Mouse (Mus musculus) retina, embryonic 14.5 days (tissue): ENCODE data around the gene Cpm.

Experiments used
- DNase-seq: peaks from one replicate; pipeline ENCODE4 v3.0.0-alpha.2; 2015; ENCODE audit warnings: low spot score

Cpm gene

DNA sequence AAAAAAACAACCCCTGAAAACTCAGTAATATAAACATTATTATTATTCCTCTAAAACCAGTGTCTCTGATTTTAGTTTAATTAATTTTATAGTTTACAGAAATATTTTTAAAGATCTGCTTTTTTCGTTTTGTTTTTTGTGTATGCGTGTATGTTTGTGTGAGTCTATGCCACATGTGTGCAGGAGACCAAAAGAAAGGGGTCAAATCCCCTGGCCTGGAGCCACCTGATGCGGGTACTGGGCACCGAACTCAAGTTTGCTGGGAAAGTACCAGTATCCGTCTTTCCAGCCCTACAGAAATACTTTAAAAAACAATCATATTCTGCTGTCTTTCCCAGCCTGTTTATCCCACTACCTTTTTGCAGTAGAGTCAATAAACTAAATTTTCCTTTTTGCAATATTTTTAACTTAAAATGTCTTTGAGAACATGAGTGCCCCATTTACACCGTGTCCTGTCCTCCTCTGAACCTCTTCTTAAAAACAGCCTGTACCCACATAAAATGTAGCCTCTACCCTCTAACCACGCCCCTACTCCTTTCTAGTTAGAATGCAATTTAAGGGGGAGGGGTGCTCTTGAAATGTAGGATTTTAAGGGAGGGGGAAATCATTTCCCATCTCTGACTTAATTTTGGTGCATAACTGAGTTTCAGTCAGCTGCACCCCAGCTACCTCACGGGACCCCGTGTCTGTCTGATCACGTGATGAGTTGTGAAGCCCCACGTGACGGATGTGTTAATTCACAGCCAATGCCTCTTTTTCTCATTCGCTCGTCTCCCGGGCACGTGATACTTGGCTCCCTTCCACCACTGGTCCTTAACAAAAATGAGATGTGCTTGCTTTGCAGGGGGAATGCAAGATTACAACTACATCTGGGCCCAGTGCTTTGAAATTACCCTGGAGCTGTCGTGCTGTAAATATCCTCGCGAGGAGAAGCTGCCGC, 46.1 kb downstream of the Cpm start:
- peak; percentile 75 for DNase-seq

DNA sequence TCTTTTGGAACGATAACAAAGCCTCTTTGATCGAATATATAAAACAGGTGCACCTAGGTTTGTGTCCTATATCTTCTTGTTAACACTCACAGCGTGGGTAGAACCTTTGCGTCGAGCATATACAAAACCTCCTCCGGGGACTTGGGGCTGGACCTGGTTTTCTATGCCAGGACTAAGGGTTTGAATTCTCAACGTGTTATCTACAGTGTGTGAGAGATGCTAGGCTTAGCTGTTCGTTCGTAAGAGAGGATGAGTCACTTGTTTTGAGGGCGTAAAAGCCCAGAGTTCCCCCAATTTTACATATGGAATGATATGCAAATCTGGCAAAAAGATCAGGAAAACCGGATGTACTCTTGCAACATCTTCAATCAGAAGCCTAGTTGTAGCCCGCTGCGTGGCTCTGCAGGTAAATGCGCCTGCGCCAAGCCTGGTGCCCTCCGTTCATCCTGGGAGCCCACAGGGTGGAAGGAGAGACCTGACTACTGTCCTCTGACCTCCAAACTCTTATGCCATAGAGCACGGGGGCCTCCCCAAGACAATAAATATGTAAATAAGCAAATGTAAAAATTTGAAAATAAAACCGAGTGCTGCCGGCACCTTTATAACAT, 46.8 kb downstream of the Cpm start:
- peak; percentile 41 for DNase-seq

DNA sequence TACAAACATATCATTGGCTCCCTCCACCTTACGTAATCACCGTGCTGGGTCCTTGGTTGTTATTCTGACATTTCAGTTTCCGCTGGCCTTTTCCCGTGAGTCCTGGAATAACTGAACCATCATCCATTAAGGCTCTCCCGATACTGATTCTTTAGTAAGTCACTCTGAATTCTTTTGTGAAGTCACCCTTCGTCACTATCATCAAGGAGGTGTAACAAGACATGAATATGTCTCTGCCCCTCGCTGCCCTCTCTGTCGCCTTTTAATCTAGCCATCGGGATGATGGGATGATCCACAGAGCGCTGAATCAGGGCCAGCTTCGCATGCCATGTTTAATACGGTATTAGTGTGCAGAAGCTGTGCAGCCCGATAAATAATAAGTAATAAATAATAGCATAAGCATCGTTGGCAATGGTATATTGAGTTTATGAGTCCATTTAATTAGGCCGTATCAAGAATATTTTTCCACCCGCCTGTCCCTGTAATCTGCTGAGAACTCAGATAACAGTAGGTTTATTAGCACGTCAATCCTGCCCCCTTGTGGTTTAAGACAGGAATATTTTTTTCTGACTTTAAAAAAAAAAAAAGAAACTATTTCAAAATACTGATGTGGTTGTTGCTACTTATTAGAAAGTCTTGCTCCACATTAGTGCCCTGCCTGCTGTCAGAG, 47.5 kb downstream of the Cpm start:
- DNase-seq: peak; percentile 86

DNA sequence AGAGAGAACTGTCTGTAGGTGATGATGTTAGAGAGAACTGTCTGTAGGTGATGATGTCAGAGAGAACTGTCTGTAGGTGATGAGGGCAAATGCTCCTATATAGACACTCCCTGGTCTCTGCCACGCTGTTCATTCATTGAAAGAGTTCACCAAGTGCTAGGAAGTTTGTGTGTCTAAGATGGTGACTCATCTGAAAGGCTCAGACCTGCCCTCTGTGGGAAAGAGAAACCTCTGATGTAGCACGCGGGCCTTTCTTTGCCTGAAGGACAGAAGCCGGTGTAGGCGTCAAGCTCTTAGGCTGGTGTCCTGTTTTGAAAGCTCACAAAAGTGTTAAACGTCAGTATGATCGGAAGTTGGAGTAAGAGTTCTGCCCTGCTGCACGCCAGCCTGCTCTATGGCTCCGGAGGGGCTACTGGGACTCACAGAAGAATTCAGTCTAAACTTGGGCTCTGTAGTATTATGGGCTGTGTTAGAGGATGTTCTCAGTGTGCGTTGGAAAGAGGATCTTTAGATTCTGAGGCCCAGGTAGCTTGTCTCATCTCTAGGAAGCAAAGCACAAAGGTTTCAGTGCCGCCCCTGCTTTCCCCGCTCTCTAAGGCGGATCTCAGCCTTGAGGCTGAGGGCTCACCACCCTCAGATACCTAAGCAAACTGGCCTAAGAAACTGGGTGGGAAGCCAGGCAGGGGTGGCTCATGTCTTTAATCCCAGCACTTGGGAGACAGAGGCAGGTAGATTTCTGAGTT, 48.4 kb downstream of the Cpm start:
- DNase-seq: no peak

DNA sequence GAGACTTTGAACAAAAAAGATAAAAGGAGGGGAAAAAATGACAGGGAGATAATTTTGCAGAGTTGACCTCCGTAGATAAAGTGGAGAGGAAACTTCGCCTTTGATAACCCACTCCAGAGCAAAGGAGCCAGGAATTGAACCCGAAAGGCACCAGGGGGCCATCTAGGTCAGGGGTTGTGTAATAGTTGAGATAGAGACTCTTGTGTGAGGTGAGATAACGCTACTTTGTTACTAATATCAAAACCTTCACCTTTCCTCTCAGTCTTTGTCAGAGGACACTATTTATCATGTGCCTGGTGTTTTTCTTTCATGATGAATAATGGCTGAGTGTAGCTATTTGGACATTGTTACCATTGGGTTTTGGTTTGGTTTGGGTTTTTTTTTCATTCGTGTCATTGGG, 49.1 kb downstream of the Cpm start:
- DNase-seq: no peak

DNA sequence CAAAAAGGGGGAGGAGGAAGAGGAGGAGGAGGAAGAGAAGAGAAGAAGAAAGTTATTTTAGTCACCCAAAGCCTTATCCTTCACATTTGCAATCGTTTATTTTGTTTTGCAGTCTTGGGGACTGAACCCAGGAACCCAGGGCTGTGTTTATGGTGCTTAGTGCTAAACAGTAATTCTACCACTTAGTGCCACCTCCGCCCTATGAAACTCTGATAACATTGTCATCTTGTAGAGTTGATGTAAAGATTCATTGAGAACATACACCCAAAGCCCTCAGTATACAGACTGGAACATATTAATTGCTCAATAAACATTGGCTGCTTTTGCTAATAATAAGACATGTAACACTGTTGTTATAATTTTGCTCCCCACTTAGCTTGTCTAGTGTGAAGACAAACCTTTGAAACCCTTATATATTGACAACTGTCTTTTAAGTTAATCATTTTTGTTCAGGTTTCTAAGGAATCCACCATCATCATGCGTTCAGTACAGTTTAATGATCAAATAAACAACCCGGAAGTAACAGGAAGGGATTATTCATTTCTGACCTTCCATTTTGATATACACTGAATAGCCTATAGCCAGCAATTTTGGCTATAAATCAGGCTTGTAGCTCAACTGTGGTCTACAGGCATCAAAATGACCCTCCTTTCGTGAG, 49.9 kb downstream of the Cpm start:
- DNase-seq: no peak

DNA sequence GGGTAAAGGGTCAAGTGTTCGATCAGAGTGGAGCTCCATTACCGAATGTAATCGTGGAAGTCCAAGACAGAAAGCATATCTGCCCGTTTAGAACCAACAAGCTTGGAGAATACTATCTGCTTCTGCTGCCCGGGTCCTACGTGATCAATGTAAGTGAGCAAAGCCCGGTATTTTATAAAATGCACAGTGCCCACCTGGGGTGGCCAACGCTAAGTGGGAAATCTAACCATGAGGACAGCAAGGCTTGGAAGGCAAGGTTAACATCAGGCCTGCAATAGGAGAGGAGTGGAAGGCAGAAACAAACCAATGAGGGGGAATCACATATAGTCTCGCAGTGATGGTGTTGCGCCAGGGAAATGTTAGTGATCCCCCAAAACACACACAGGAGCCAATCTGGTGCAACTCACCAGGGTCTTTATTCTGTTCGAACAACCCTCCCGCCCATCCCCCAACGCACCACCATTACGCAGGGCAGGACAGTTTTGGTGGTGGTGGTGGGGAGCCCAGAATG, 50.7 kb downstream of the Cpm start:
- DNase-seq: no peak

DNA sequence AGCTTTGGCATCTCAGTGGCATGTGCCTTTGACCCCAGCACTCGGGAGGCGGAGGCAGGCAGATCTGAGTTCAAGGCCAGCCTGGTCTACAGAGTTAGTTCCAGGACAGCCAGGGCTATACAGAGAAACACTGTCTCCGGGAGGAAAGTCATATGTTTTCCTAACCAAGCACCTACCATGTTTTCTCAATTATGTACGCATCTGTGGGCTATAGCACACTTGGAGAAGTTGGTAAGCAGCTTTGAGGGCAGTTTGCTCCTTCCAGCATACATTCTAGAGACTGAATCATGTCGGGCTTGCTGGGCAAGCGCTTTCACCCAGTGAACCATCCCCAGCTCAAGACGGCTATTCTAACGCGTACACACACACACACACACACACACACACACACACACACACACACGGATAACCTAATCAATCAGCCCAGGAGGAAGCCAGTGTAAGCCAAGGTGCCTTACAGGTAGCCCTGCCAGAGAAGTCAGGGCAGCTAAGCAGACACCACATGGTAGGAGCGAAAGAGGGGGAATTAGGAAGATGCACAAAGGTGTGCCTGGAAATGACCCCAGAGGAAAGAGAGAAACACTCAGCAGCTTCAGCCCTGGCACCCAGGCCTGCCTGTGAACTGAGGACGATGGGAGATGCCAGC, 51.7 kb downstream of the Cpm start:
- DNase-seq: no peak

DNA sequence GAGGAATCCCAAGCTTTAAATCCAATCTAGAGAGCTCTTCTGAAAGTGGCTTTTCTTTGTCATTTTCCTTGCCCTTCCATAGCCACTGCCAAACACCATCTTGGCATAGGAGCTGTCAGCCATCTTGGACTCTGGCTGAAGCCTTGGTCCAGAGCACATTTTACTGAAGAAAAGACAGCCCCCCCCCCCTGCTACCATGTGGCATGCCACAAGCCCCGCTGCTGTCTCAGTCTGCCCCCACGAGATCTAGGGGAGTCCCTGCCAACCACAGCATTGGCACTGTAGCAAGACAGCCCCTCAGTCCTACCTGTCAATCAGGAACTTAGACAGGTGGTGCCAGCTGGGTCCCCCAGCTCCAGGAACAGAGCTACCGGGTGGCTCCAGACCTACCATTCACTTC, 52.2 kb downstream of the Cpm start:
- DNase-seq: no peak

DNA sequence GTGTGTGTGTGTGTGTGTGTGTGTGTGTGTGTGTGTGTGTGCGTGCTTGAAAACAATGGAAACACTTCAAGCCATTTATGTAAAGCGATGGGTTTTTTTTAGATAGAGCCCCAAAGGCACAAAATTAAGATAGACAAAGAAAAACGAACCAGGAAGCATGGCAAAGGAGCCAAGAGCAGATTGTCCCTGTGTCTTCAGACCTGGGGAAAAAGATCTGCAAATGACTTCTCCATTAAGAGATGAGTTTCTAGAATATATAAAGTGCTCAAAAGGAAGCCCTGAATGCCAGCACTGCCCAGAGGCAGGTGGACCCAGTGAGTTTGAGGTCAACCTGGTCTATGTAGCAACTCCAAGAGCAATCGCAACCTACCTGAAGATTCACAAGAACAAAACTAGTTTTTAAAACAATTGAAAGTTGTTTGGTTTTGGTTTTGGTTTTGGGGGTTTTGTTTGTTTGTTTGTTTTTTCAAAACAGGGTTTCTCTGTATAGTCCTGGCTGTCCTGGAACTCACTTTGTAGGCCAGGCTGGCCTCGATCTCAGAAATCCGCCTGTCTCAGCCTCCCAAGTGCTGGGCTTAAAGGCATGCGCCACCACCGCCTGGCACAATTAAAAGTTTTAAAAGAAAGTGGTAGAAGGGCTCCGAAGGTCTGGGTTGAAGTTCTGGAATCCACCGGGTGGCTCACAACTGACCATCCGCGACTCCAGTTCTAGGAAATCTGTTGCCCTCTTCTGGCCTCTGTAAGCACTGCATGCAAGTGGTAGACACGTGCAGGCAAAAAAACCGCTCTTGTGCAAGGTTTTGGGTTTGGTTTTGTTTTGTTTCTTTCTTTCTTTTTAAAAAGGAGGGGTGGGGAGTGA, 52.9 kb downstream of the Cpm start:
- peak; percentile 77 for DNase-seq

DNA sequence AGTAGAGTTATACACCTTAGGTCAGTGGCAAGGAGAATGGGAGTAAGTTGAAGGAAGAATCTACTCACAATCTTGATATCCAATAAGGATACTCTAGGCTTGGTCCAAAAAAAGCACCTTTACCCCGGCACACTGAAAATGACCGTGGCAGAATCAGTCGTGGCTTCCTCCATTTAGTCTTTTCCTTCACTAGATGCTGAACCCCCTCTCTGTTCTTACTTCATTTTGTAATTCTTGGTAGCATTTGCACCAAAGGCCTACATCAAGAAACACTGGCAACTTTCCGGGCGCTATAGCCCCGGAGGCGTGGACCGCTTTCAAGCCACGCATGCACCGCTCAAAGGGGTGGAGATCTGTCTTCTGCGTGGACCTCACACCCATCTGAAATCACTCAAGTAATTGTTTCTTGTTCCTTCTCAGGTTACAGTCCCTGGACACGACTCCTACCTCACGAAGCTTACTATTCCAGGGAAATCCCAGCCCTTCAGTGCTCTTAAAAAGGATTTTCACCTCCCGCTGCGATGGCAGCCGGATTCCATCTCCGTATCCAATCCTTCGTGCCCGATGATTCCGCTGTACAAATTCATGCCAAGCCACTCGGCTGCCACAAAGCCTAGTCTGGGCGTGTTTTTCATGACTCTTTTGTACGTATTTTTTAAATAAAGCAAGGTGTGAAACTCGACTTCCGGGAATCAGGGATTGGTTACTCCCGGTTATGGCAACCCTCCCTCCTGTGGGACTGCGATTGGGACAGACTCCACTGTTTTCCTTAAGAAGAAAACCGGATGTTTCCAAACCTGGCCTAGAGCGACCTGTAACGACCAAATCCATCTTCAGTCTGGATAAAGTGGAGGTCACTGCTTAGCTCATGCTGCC, 53.8 kb downstream of the Cpm start:
- DNase-seq: no peak

DNA sequence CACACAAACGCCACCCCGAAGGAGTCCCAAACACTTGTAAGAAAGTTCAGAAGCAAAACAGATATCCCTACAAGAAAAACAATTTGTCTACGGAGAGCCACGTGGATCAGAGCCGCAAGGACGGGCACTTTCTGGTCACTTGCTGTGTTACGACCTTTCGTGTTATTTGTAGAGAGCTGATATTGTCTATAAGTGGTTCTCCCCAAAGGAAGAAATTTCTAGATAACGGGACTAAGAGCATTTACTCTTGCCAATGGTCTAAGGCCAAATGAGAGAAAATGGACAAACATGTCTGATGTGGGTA, 54.4 kb downstream of the Cpm start:
- DNase-seq: no peak

DNA sequence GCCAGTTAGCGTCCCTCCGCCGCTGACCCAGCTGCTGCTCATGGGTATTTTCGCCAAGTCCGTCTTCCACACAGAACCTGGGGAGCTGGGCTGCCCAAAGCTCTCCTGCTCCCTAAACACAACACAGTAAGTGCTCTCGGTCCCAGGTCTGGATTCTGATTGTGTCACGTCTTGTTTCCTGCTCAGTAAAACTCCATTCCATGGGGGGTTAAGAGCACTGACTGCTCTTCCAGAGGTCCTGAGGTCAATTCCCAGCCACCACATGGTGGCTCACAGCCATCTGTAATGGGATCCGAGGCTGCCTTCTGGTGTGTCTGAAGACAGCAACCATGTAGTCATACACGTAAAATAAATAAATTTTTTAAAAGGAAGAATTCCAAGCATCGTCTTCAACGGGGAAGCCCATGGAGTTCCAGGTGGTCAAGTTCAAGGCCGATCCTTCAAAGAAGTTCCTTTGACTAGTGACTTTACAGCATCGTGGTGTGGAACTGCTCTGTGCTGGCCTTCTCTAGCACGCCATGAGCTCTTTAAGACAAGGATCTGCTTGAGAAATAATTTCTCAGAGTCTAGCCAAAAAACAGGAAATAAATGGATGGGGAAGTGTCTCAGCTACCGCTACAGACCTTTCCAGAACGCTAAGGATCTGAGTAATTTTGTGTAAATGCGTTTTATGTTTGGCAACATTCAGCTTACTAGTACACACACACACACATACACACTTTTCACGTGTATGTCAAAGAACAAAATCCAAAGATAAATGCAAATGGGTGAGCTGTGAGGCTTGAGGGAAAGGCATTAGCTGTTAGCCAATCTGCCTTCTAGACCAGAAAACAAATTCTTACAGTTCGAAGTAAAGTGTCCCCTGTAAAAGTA, 55.2 kb downstream of the Cpm start:
- DNase-seq: no peak

DNA sequence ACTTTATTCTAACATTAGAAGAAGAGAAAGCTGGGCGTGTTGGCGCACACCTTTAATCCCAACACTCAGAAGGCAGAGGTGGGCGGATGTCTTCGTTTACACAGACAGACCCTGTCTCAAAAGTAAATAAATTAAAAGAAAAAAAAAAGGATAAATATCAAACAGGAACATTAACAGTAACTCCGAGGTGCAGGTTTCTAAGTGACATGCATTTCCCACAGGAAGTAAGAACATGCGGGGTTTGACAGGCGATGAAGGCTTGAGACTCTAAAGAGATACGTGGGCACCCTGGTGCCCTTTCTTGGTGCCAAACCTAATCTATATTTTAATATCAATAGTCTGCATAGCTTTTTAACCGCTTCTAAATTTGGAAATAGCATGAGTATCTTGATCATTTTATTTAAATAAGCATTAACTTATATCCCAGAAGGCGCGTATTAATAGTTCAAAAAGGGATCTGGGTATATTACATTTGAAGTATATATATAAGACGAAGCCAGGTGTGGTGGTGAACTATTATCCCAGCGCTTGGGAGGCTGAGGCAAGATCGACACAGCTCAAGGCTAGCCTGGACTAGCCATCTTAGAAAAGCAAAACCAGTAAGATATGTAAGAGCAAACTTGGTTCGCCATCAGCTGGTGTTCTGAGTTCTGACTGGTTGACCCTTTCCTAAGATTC, 56.0 kb downstream of the Cpm start:
- no peak for DNase-seq

DNA sequence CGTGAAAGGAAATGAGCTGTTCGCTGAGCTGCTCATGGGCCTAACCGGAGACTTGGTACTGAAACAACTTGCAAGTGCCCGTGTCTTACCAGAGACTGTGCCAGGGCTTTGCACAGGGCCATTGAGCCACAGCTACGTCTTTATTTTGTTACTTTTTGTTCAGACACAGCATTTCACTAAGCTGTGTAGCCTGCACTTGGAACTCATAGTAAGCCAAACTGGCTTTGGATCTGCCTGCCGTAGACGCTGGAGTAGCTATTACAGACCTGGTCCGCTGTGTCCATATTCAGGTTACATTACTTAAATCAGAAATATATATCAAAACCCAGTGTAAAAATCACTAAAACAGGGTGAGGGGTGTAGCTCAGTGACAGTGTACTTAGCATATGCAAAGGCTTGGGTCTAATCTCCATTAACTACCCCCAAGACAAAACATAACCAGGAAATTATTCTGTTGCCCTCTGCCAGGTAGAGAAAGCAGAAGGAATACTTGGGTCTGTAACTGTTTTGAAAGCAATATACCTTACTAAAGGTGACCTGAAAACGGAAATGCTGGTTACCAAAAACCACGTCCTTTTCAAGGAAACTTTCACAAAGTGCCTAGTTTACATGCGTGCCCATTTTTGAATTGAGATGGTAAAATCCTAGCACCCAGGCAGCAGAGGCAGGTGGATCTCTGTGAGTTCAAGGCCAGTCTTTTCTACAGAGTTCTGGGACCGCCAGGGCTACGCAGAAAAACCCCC, 56.7 kb downstream of the Cpm start:
- no peak for DNase-seq

DNA sequence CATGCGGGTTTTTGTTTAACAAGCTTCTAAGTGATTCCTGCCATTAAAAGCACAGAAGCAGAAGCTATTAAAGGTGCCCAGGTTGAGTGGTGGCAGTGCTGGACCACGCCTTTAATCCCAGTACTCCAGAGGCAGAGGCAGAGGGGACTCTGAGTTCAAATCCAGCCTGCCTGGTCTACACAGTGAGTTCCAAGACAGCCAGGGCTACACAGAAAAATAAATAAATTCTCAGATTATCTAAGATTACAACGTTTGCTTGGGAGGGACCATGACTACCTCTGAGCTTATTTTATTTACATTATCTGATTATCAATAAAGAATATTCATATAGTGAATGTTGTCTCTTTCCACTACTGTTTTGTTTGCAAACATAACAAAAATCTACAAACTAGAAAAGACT, 57.7 kb downstream of the Cpm start:
- no peak for DNase-seq

DNA sequence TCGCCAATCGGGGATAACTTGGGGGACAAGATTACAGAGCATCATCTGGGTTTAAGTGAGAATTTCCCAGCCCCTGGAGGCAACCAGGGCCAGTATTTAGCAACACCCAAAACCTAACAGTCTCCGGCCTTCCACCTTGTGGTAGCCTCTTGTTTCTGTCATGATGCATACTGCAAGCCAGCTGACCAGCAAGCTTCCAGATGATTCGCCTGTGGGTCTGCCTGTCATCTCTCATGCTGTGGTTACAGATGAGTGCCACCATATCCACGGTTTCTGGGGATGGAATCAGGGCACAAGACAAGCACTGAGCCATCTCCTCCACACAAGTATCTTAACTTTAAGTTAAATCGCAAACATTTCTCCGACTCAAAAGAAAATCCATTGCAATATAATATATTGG, 58.3 kb downstream of the Cpm start:
- no peak for DNase-seq
